Mouse (Mus musculus) 3134 (cell line): Measurements from ENCODE around the gene Il1rap.

ENCODE experiments used
- DNase-seq: peaks from one replicate; pipeline ENCODE4 v3.0.0-alpha.2; 2011; ENCODE audit warnings: low spot score; ENCODE audit not compliant: insufficient read length; ENCODE audit errors: extremely low read depth

Il1rap gene

GRCm38 (mm10) chr16:26581048-26581912, at the start of gene Il1rap:
TSS of gene Il1rap (plus strand) at chr16:26581704.
- DNase-seq: peak; percentile 94

GRCm38 (mm10) chr16:26532287-26532686, 49.2 kb upstream of the Il1rap start:
- no peak for DNase-seq

GRCm38 (mm10) chr16:26546170-26546878, 35.2 kb upstream of the Il1rap start:
- no peak for DNase-seq

GRCm38 (mm10) chr16:26546879-26547206, 34.7 kb upstream of the Il1rap start:
- DNase-seq: no peak

- no peak for DNase-seq
Measured at GRCm38 (mm10) chr16:26549221-26549620, 32.3 kb upstream of the Il1rap start.

- no peak for DNase-seq
Measured at GRCm38 (mm10) chr16:26552234-26552633, 29.3 kb upstream of the Il1rap start.

- no peak for DNase-seq
Measured at GRCm38 (mm10) chr16:26558797-26559196, 22.7 kb upstream of the Il1rap start.

- DNase-seq: no peak
Measured at GRCm38 (mm10) chr16:26561743-26562142, 19.8 kb upstream of the Il1rap start.

GRCm38 (mm10) chr16:26562771-26563170, 18.7 kb upstream of the Il1rap start:
- no peak for DNase-seq

GRCm38 (mm10) chr16:26569387-26569978, 12.0 kb upstream of the Il1rap start:
- DNase-seq: no peak

- no peak for DNase-seq
Measured at GRCm38 (mm10) chr16:26571836-26572235, 9.7 kb upstream of the Il1rap start.

- no peak for DNase-seq
Measured at GRCm38 (mm10) chr16:26574173-26574572, 7.3 kb upstream of the Il1rap start.

- no peak for DNase-seq
Measured at GRCm38 (mm10) chr16:26581913-26582376, 441 bp downstream of the Il1rap start.

GRCm38 (mm10) chr16:26585806-26586205, 4.3 kb downstream of the Il1rap start:
- DNase-seq: peak; percentile 28

- DNase-seq: no peak
Measured at GRCm38 (mm10) chr16:26590897-26591570, 9.5 kb downstream of the Il1rap start.

GRCm38 (mm10) chr16:26596440-26596839, 14.9 kb downstream of the Il1rap start:
- DNase-seq: no peak

GRCm38 (mm10) chr16:26597307-26597706, 15.8 kb downstream of the Il1rap start:
- DNase-seq: no peak

GRCm38 (mm10) chr16:26598591-26598990, 17.1 kb downstream of the Il1rap start:
- DNase-seq: no peak

GRCm38 (mm10) chr16:26601482-26601881, 20.0 kb downstream of the Il1rap start:
- DNase-seq: no peak

- DNase-seq: peak; percentile 31
Measured at GRCm38 (mm10) chr16:26604621-26605020, 23.1 kb downstream of the Il1rap start.

GRCm38 (mm10) chr16:26608003-26608402, 26.5 kb downstream of the Il1rap start:
- no peak for DNase-seq
